Mouse (Mus musculus) megakaryocyte, embryonic 14.5 days (primary cell): ENCODE results near the gene Higd1c.

Source experiments
- FLI1 ChIP-seq: IDR thresholded peaks from 2 replicates; pipeline ENCODE4 v1.6.1; 2012; ENCODE audit warnings: low read length, inconsistent platforms, mixed read lengths
- GATA1 ChIP-seq: IDR thresholded peaks from 3 replicates; pipeline ENCODE4 v1.6.1; 2012; ENCODE audit warnings: mixed read lengths, low read length, inconsistent platforms, borderline replicate concordance

DNA sequence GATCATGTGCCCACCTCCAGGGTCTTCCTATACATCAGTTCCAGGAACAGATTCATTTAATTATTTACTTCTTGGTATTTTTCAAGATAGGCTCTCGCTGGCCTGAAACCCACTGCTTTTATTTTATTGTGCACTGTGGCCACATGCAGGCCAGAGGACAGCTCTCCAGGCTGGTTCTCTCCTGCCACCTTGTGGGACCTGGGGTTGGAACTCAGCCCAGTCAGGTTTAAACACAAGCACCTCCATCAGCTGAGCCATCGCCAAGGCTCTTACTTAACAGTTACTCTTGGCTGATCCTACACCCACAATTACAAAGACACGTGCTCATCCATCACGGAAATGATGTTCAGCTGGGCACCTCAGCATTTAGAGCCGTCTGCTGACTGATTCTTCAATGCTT lies 43.2 kb upstream of the Higd1c start:
- TF ChIP-seq GATA1: no peak
- TF ChIP-seq FLI1: no peak
